Mouse (Mus musculus) forebrain, postnatal 0 days (tissue): Measurements from ENCODE around the gene Eif4g1. TPM values are rescaled to one million over a fixed set of nuclear protein-coding genes. Genes with fewer than 3 reads are reported as not detected.
A peak's percentile ranks its signal among the peaks of the same experiment; 100 is the strongest.

Source experiments
- ATAC-seq: fragments of 200-750 bp; cut with Nextera tagmentation; 2 replicates; pipeline ENCODE4 v1.8.0; 2017; ENCODE audit warnings: mild to moderate bottlenecking, moderate library complexity
- DNase-seq: peaks from one replicate; pipeline ENCODE4 v3.0.0-alpha.2; 2015
- H3K27ac ChIP-seq: fragments of 300-500 bp; sonication (generic); 2 replicates; pipeline ENCODE4 v1.5.1; 2014; ENCODE audit warnings: low read depth, mild to moderate bottlenecking, antibody characterized with exemption, low read length, moderate library complexity, mixed read lengths
- H3K27me3 ChIP-seq: fragments of 300-500 bp; sonication (generic); 2 replicates; pipeline ENCODE4 v1.6.1; 2014; ENCODE audit warnings: mild to moderate bottlenecking, low read length, mixed read lengths; ENCODE audit not compliant: insufficient read depth
- H3K36me3 ChIP-seq: fragments of 300-500 bp; sonication (generic); 2 replicates; pipeline ENCODE4 v1.6.1; 2014; ENCODE audit warnings: mild to moderate bottlenecking, moderate library complexity; ENCODE audit not compliant: insufficient read depth
- H3K4me1 ChIP-seq: fragments of 300-500 bp; sonication (generic); 2 replicates; pipeline ENCODE4 v1.6.1; 2014; ENCODE audit warnings: antibody characterized with exemption; ENCODE audit not compliant: insufficient read depth
- H3K4me2 ChIP-seq: fragments of 300-500 bp; sonication (generic); 2 replicates; pipeline ENCODE4 v1.6.1; 2014; ENCODE audit warnings: low read depth, mild to moderate bottlenecking, moderate library complexity
- H3K4me3 ChIP-seq: fragments of 300-500 bp; sonication (generic); 2 replicates; pipeline ENCODE4 v1.5.1; 2014; ENCODE audit warnings: low read depth, low read length, mixed read lengths
- H3K9ac ChIP-seq: fragments of 300-500 bp; sonication (generic); 2 replicates; pipeline ENCODE4 v1.6.1; 2014; ENCODE audit warnings: mild to moderate bottlenecking
- H3K9me3 ChIP-seq: fragments of 300-500 bp; sonication (generic); 2 replicates; pipeline ENCODE4 v1.6.1; 2016; ENCODE audit warnings: low read length
- CTCF ChIP-seq: sonication (generic); IDR thresholded peaks from 2 replicates; pipeline ENCODE4 v1.5.1; 2016; ENCODE audit warnings: antibody characterized with exemption, control low read depth, low read depth
- WGBS: fragments of 180-500 bp; shearing (Covaris S2); extraction: QIAGEN DNeasy Blood & Tissue Kit; methylation state at CpG from one replicate; pipeline ENCODE4 v1.1.7; 2014; 5-methylcytosine and 5-hydroxymethylcytosine counted together
- polyA plus RNA-seq: library from polyadenylated mRNA; unstranded; fragments of >200 nt; fragmentation: Nextera tagmentation; extraction: Ambion mirVana; gene quantifications from 2 replicates; pipeline ENCODE4 v1.2.1, GENCODE M21; 2015
- total RNA-seq: library from RNA; depleted of rRNA; stranded (reverse); fragments of >200 nt; gene quantifications from 2 replicates; pipeline ENCODE4 v1.2.3, GENCODE M21; 2014

Eif4g1 gene
- total and polyA plus RNA-seq, 2 experiments from 2014 or later = 111 to 282 TPM

DNA sequence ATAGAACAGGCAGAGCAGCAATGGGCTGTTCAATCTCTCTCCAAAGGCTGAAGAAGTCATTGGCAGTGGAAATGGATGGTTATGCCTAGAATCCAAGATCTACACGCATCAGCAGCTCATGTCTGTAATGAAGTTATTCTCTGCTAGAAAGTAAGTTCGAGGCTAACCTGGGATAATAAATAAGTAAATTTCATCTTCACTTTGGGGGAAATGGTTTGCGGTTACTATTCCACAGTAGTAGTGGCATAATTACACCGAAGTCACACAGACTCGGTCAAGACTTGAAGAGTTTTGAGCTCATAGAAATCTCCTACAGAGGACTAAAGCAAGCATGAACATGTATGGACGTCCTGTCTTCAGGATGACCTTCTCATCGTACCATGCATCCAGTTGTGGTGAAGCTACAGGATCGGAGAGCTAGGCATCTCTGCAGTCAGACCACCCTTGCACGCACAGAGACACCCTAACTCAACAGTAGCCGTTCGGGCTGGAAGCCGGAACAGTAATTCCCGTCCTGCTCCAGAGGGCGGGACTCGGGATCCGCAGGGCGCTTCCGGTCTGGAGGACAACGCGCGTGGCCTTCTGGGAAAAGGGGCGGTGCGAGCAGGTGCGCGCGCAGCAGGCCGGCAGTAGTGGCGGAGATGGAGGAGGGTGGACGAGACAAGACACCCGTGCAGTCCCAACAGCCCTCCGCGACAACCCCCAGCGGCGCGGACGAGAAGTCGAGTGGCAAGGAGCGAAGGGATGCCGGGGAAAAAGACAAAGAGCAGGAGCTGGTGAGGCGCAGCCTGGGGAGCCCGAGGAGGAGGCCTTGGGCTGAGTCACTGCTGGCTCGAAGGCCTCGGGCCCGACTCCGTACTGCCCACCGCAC, 16.8 kb upstream of the Eif4g1 start, which contains the start of gene Psmd2:
TSS of gene Psmd2 (plus strand) at position 577 of the 871 bp plus-strand sequence.
- DNase-seq (peak; percentile 96), ATAC-seq (peak; percentile 98)
- Histone ChIP-seq H3K27me3 (no peaks in the 10 kb centered on the region), H3K4me1 (peaks cover 12% of the 10 kb centered on the region; the same call in 1 of the 2 replicates), H3K36me3 (peaks cover 25% of the 10 kb centered on the region), H3K4me2 (peak within 1 kb of the TSS; percentile 82), H3K27ac (peak within 1 kb of the TSS; percentile 82), H3K4me3 (peak within 1 kb of the TSS; percentile 76), H3K9me3 (no peaks in the 10 kb centered on the region), H3K9ac (peak within 1 kb of the TSS; percentile 85)
- peak; percentile 25 for TF ChIP-seq CTCF
- WGBS = 2% methylated on average over 46 of the region's 46 CpGs

DNA sequence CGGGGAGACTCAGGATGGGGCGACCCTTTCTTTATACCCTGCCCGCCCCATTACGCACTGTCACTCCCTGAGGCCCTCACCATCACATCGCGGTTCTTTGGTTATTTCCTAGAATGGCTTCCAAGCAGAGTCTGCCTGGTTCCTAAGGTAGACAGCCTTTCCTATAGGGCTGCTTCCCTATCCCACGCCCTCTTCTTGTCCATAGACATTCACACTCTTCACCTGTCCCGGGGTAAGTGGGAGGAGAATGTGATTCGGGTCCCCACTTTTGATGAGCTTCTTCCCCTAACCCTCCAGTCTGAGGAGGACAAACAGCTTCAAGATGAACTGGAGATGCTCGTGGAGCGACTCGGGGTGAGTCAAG, 16.2 kb upstream of the Eif4g1 start:
- no peak for TF ChIP-seq CTCF

DNA sequence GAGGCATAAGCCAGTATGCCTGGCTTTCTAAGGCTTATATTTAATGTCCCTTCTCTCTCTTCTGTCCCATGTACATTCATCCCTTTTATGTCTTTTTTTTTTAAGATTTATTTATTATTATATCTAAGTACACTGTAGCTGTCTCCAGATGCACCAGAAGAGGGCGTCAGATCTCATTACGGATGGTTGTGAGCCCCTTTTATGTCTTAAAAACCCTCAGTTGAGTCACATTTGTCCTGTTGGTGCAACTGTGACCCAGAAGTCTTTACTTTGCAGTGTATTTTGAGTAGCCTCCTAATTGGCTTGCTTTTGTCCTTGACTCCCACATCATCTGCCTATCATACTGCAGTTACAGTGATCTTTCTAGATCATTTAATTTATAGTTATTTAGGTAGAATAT, 14.8 kb upstream of the Eif4g1 start:
- no peak for DNase-seq
- no peaks in the 10 kb centered on the region for H3K9me3 ChIP-seq
- peaks cover 12% of the 10 kb centered on the region; the same call in 1 of the 2 replicates for H3K4me1 ChIP-seq
- H3K4me2 ChIP-seq = no peak overlapping the region
- 43% methylated on average over 2 of the region's 2 CpGs for WGBS
- no peaks in the 10 kb centered on the region for H3K27me3 ChIP-seq
- H3K27ac ChIP-seq = no peak overlapping the region
- TF ChIP-seq CTCF = no peak
- no peak for ATAC-seq
- no peak overlapping the region for H3K9ac ChIP-seq
- no peak overlapping the region for H3K4me3 ChIP-seq
- H3K36me3 ChIP-seq = peaks cover 37% of the 10 kb centered on the region

More for the DNA sequence above, 16.2 kb upstream of the Eif4g1 start:
- DNase-seq (no peak), ATAC-seq (no peak)
- H3K4me3 ChIP-seq = peak overlapping the region; percentile 76
- H3K9ac ChIP-seq = peak overlapping the region; percentile 85
- H3K27ac ChIP-seq = peak overlapping the region; percentile 82; the same call in 1 of the 2 replicates
- H3K27me3 ChIP-seq = no peaks in the 10 kb centered on the region
- H3K4me2 ChIP-seq = peak overlapping the region; percentile 82
- WGBS = 11% methylated on average over 12 of the region's 12 CpGs
- peaks cover 12% of the 10 kb centered on the region; the same call in 1 of the 2 replicates for H3K4me1 ChIP-seq
- peaks cover 25% of the 10 kb centered on the region for H3K36me3 ChIP-seq
- no peaks in the 10 kb centered on the region for H3K9me3 ChIP-seq

DNA sequence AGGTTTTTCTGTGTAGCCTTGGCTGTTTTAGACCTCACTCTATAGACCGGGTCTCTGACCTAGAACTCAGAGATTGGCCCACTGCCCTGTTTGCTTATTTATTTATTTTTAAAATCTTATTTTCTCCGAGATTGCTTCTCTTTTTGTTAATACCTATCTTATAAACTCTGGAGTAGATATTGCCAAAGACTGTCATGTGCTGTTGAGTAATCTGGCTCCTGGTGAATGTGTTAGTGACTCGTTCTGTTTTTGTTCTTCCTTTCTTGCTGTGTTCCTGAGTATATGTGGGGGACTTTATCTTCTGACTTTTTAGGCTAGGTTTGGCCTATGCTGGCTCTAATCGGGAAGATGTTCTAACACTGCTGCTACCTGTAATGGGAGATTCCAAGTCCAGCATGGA, 10.5 kb upstream of the Eif4g1 start:
- no peak overlapping the region for H3K9ac ChIP-seq
- 91% methylated on average over 4 of the region's 4 CpGs for WGBS
- H3K9me3 ChIP-seq = no peaks in the 10 kb centered on the region
- H3K4me2 ChIP-seq = no peak overlapping the region
- no peak for ATAC-seq
- DNase-seq = no peak
- H3K27ac ChIP-seq = no peak overlapping the region
- H3K4me1 ChIP-seq = peaks cover 5% of the 10 kb centered on the region; the same call in 1 of the 2 replicates
- H3K36me3 ChIP-seq = peaks cover 78% of the 10 kb centered on the region
- H3K27me3 ChIP-seq = no peaks in the 10 kb centered on the region
- no peak for TF ChIP-seq CTCF
- H3K4me3 ChIP-seq = no peak overlapping the region

DNA sequence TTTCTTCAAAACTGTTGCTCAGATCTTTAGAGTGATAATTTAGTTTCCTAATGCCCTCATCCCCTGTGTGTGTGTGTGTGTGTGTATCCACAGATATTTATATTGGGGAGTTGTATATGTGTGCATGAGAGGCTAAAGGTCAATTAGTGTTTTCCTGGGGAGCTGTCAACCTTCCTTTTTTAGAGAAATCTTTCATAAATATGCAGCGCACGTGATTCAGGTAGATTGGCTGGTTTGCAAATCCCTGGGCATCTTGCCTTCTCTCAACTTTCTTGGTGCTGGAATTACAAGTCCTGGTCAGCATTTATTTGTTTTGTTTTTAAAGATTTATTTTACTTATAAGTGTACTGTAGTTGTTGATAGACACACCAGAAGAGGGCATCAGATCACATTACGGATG, 2.2 kb downstream of the Eif4g1 start:
- DNase-seq = no peak
- ATAC-seq = no peak
- WGBS = 91% methylated on average over 3 of the region's 3 CpGs
- H3K4me1 ChIP-seq = peaks cover 9% of the 10 kb centered on the region; the same call in 1 of the 2 replicates
- no peak for TF ChIP-seq CTCF
- no peak overlapping the region for H3K4me2 ChIP-seq
- H3K4me3 ChIP-seq = no peak overlapping the region
- no peaks in the 10 kb centered on the region for H3K9me3 ChIP-seq
- no peak overlapping the region for H3K27ac ChIP-seq
- H3K9ac ChIP-seq = no peak overlapping the region
- no peaks in the 10 kb centered on the region for H3K27me3 ChIP-seq
- peaks cover 10% of the 10 kb centered on the region; the same call in 1 of the 2 replicates for H3K36me3 ChIP-seq

DNA sequence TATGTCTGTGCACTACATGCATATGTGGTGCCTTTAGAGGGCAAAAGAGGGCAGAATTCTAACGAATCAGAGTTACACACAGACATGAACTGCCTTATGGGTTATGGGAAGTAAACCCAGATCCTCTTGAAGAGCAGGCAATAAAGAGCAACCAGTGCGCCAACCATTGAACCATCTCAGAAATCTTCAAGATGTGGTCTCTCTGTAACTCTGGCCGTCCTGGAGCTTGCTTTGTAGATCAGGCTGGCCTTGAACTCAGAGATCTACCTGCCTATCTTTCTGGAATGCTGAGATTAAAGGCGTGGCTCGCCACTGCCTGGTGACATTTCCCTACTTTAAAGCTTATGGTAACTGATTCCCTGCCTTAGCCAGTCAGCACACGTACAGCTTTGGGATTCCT, 3.8 kb downstream of the Eif4g1 start:
- Histone ChIP-seq H3K27ac (no peak overlapping the region), H3K36me3 (peaks cover 23% of the 10 kb centered on the region), H3K4me1 (peaks cover 9% of the 10 kb centered on the region; the same call in 1 of the 2 replicates), H3K9ac (no peak overlapping the region), H3K4me3 (peak overlapping the region; percentile 89), H3K9me3 (no peaks in the 10 kb centered on the region), H3K4me2 (peak overlapping the region; percentile 85), H3K27me3 (no peaks in the 10 kb centered on the region)
- ATAC-seq (no peak), DNase-seq (no peak)
- TF ChIP-seq CTCF = no peak
- 20% methylated on average over 6 of the region's 6 CpGs for WGBS

DNA sequence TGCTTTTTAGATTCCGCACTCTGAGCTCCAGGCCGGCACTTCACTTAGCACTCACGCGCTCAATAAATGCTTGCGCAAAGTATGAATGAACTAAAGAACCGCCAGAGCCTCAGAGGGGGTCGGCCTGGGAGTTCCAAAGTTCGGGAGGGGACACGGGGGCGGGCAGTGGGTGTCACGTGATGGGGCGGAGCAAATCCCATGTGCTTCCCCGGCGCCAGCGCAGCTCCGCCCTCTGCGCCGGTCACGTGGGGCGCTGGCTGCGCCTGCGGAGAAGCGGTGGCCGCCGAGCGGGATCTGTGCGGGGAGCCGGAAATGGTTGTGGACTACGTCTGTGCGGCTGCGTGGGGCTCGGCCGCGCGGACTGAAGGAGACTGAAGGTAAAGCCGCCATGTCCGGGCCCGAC, 4.4 kb downstream of the Eif4g1 start:
- ATAC-seq (peak; percentile 98), DNase-seq (peak; percentile 95)
- Histone ChIP-seq H3K36me3 (peaks cover 28% of the 10 kb centered on the region), H3K9me3 (no peaks in the 10 kb centered on the region), H3K9ac (peak overlapping the region; percentile 84), H3K27ac (peak overlapping the region; percentile 91), H3K27me3 (no peaks in the 10 kb centered on the region), H3K4me3 (peak overlapping the region; percentile 89), H3K4me1 (peaks cover 9% of the 10 kb centered on the region; the same call in 1 of the 2 replicates), H3K4me2 (peak overlapping the region; percentile 85)
- under 1% methylated on average over 27 of the region's 38 CpGs for WGBS
- TF ChIP-seq CTCF = no peak
